Mouse (Mus musculus) thymus, postnatal 4 days (tissue): Measurements from ENCODE around the gene Sned1.
A peak's percentile ranks its signal among the peaks of the same experiment; 100 is the strongest.
"Not testable (repeated sequence)": the region's sequence is repeated elsewhere in the genome, so short reads cannot be mapped to it uniquely, and the experiment has no call there.

Experiments used
- DNase-seq: peaks from one replicate; pipeline ENCODE4 v3.0.0; 2021

Sned1 gene

DNA sequence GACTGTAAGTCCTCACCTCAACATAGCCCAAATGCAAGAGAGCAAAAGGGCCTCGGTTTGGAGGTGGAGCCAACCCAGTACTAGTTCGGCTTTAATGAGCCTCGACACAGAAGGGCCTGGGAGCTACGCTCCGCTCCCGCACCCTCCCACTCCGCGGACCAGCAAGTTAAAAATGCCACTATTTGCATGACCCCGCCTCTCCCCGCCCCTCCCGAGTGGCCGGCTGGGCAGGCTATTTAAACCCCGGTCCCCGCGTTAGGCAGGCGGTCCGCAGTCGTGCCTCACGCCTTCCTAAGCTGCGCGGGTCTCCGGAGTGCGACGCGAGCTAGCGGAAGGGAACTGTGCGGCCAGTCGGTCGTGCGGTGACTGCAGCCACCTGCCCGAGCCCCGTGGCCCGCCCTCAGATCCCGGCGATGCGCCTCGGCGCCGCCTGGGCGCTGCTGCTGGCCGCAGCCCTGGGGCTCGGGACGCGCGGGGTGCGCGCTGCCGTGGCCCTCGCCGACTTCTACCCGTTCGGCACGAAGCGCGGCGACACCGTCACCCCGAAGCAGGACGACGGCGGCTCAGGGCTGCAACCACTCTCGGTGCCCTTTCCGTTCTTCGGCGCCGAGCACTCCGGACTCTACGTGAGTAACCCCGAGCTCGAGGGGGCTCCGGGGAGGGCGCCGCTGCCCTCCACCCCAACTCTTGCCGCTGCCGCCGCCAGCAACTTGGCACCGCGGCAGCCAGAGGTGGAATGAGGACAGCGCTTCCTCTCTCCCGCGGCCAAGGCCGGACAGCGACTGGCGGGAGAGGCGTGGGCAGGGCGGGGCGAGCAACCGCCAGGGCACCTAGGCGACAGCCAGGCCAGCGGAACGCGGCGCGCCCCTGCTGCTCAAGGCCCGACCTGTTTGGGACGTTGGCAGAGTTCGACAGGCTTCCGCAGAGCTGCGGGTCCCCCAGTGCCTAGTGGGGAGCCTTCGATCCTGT is at the start of gene Sned1:
Sned1 (plus strand) TSS at position 266 of the 969 bp plus-strand sequence.
- DNase-seq, result peak; percentile 23

DNA sequence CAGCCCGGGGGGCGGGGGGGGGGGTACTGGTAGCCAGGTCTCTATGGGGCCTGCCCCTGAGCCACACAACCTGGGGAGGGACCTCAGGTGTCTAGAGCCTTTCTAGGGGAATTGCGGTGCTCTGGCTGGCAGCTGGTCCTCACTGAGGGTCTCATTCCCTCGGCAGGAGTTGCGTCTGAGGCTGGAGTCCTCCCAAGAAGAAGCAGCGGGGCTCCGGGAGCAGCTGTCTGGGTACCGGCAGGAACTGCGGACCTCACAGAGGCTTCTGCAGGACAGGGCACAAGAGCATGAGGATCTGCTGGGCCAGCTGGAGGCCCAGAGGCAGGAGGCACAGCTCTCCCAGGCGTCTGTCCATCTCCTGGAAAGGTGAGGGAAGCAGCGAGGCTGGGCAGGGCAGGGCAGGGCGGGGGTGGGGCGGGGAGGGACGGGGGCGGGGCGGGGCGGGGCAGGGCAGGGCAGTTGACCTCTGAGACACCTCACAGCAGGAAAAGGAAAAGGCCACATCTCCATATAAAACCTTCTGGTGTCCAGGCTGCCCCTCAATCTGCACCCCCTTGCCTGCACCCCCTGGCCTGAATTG is 44.8 kb upstream of the Sned1 start:
- no peak for DNase-seq

DNA sequence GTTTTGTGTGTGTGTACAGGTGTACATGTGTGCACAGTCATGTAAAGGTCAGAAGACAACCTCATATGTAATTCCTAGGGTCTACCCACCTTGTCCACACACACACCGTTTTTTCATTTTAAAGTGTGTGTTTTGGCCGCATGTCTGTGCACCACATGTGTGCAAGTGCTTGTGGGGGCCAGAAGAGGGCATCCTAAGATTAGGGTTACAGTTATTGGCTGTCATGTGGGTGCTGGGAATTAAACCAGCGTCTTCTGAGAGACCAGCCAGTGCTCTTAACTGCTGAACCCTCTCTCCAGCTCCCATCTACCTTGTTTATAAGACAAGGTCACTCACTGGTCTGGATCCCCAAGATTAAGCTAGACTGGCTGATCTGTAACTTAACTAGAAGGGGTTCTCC is 40.7 kb upstream of the Sned1 start:
- DNase-seq, result no peak

DNA sequence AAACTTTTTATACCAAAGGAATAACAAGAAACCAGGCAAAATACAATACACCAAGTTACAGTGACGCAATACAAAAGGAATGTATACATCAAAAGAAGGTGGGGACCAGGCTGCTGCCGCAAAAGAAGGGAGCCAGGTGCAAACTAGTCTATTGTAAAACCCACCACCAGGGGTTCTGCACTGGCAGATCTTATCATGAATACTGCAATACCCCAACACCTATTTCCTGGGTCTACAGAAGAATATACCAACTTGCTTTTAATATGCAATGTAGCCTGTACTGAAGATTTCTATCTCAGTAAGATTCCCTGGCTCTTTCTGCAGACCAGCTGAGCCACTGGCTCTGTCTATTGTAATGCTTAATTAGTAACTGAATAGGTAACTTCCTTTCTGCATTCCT is 38.2 kb upstream of the Sned1 start:
- DNase-seq, result not testable (repeated sequence)

DNA sequence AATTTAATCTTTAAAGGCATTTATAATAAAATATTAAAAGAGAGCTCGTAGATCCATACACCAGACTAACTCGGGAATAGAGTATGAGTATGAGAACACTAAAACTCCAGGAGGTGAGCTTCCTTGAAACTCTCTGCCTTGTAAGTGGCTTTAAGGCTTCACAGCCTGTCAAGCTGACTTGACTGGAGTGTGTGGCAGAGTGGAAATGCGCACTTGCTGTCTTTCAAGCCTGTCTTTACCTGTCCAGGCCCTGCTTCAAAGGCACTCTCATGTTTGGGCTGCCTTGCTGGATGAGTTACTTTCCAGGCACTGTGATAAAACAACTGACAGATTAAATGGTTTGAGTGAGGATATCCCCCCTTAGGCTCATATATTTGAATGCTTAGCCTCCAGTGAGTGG is 37.7 kb upstream of the Sned1 start:
- DNase-seq, result no peak

DNA sequence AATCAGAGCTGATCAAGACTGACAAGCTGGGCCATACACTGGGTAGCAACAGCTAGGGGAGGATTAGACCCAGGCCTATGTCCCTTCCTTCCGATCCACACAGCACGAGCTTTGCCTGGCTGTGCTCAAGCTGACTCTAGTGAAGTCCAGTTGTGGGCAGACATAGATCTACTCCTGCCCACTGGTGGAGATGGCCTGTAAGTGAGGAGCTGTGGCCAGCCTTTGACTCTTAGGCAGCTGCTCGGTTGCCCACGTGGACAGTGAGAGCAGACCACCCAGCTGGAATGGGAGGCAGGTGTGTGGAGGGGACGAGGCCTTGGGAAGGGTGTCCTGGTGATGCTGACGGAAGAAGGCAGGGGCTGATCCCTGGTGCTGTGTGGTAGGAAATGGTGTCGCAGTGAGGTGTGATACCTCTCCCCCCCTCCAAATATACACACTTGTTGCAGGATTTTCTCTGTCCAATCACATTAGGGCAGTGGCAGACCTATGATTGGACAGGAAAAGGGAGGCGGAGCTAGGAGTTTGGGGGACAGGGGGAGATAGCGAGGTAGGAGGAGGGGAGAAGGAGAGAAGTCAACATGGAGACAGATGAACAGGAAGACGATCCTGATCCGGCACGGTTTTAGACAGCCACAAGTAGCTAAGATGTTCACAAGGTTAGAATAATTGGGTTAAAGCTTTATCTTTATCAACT is 29.2 kb upstream of the Sned1 start:
- DNase-seq, result no peak

DNA sequence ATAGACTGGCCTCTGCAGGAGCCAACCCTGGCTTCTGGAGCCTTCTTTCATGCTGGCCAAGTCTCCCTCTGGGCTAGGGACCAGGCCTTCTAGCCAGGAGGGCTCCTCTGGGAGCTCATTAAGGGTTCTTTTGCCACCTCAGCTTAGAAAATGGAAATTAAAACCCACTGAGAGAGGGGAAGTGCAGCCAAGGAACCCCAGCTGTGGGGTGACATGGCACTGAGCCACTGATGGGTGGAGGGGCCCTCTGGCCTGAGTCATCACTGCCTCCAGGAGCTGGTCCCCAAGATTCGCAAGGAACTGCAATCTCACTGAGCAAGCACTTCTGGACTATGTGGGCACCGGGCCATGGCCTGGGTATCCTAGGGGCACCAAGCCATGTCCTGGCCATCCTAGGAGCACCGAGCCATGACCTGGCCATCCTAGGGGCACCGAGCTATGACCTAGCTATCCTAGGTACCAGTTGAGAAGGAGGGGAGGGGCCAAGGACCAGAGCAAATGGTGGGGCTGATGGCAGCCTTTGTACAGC is 28.0 kb upstream of the Sned1 start:
- DNase-seq, result no peak

DNA sequence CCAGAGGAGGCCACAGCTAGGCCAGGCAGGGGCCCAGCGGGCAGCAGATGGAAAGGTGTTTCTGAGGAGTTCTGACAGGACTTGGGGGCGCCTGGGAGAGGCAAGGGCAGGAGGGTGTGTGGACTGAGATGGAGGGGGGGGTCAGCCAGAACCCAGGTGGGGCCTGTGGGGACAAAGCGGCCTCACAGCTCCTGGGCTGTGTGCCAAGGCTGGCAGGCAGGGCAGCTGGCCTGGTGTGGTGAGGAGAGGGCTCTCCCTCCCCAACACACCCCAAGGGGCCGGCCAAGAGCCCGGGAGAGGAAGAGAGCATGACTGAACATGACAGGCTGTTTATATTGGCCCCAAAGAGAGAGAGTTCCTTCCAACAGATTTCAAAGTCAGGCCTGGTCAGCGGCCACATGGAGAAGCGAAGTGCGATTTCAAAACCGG is 25.4 kb upstream of the Sned1 start:
- no peak for DNase-seq

DNA sequence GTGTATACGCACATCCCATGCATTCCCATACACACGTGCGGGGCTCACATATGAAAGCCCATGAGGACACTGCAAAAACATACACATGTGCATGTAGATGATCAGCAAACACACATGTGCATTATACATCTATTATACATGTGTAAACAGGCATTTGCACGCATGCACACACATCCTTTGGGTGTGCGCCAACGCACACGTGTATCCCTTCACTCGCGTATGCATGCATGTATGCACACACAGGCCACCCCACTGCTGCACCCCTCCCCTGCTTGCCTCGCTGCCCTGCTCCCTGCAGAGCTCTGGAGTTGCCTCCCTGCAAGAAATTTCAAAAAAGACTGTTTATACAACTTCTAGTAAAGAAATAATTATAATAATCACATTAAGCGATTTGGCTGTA is 24.6 kb upstream of the Sned1 start:
- DNase-seq, result no peak

DNA sequence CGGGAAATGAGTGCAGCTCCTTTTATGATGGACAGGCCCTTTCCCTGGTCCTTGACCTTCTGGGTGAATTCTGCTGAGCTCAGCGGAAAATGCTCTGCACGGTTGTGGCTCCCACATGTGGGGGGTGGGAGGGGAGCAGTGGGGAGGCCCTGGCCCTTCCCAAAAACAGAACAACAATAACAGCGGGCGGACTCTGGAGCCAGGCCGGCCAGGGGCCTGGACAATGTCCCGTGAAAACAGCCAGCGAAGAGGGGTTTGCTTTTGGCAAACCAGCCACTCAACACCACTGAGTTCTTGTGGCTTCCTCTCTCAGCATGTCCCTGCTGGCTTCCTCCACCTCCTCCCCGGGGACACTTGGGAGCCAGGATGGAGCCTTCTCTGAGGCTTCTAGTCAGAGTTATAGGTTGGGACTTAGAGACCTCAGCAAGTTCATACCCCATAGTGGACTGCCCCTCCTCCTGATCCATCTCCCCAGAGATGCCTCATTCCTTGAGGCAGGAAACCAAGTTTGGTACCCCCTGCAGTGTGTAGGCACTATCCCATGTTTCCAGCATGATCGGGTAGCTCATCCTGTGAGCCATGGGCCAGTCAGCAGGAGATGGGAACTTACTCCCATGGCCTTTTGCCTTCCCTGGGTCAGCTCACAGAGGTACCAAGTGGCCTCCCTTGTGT is 24.0 kb upstream of the Sned1 start:
- DNase-seq, result no peak

DNA sequence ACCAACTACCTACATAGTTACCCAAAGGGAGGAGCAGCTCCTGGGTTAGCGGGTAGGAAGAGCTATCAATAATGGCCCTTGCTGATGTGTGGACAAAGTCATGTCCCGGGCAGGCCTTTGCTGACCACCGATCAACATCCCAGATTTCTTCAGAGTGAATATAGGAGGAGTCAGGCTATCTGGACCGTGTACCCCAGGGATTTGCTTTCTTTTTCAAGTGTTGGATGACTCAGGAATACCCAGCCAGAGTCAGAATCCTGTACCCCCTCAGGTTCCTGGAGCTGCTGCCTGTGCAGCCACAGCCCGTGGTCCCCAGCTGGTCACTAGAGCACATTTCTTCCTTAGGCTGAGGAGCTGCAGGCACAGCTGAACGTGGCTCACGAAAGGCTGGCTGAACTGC is 23.2 kb upstream of the Sned1 start:
- DNase-seq, result no peak

DNA sequence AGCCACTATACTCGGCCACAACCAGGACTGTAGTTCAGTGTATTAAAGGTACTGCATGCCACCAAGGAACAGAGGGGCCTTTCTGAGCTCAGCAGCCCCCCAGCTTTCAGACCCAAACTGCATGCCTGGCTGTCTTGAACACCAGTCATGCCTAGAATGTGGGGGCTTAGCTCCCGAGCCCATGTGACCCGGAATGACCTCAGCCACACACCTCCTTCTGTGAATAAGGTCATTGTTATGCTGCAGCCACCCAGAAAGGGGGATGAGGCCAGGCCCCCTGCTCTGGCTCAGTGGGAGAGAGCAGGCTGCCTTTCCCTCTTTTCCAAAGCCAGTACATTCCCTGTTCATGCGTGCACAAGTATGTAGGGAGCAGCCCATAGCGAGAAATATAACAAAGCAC is 21.0 kb upstream of the Sned1 start:
- DNase-seq, result no peak

DNA sequence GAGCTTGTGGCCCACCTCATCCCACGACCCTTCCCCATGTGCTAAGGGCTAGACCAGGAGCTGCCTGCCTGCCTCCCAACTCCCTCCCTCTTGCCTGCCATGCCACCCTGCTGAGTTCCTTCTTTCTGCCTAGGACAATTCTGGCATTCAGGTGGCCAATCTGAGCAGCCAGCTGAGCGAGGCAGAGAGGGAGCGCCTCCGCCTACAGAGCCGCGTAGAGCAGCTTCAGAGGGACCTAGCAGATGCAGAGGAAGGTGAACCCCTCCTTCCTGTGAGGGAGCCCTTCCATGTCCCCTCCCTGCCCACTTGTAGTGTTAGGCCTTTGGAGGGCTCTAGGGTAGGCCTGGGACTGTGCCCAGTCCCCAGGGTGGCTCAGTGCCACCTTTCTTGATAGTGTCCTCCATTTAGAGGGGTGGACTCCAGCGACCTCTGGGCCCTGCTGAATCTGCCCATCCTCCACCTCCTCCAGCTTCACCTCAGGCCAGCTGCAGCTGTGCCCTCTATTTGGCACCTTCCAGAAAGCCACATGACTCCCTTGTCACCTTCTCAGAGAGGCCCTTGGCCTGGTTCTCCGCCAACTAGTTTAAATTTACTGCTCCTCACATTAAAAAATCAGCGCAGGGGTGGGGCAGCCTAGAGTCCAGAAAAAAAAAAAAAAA is 18.7 kb upstream of the Sned1 start:
- no peak for DNase-seq

DNA sequence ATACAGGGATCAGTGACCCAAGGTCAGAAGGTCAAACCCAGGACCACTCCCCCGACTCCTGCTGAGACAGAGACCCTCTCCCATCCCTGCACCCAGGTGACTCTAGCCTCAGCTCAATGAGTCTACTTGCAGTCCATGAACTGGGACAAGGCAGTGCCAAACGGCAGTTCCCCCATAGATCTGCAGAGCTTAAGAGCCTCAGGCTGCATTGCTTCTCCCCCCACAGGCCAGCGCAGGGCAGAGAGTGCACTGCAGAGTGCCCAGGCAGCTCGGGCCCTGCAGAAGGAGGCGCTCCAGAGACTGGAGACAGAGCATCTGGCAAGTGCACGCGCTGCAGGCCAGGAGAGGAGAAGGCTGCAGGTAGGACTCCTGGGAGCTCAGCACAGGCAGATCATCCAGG is 18.1 kb upstream of the Sned1 start:
- no peak for DNase-seq

DNA sequence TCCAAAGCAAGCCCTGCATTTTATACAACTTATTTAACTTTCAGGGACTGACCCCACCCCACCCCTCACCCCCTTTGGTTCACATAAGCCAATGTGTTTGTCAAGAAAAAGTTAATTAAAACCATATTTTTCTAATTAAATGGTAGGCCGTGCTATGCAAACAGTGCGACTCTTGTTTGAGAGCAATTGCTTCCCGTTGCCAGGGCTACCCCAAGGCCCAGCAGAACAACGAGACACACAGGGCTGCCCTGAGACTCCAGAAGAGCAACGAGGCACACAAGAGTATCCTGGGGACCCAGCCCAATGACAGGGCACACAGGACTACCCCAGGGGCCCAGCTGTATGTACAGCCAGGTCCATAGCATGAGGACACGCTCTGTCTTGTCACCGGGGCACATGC is 14.9 kb upstream of the Sned1 start:
- DNase-seq, result no peak

DNA sequence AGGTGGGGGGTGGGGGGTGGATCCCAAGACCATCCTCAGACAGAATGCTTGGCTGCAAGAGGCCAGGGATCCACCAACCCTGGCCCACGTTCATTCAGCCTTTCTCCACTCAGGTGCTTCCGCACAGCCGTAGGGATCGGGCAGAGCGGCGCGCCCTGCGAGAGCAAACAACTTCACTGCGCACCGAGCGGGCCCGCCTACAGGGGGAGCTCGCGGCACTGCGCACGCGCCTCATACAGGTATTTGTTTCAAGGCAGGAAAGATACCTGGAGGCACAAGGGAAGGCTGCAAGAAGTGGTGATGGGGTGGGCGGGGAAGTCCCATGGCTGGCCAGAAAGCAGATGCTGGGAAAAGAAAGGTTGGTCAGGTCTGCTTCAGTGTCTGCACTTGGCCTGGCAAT is 11.7 kb upstream of the Sned1 start:
- peak; percentile 85 for DNase-seq

DNA sequence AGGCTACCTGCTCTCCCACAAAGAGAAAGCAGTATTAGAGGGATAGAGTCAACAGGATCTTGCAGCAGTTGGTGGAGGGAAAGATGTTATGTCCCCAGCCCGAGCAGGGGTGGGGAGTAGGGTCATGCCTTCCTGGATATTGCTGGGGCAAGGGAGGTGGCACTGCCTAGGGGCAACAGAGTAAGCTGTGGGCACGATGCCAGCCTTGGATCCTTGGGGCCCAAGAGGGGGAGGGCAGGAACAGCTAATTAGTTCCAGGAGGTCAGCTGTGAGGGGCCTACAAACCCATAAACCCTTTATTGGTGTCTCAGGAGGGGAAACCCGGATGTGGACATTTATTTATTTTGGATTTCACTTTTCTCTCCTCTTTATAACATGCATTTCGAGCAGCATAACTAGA is 10.4 kb upstream of the Sned1 start:
- DNase-seq, result no peak

DNA sequence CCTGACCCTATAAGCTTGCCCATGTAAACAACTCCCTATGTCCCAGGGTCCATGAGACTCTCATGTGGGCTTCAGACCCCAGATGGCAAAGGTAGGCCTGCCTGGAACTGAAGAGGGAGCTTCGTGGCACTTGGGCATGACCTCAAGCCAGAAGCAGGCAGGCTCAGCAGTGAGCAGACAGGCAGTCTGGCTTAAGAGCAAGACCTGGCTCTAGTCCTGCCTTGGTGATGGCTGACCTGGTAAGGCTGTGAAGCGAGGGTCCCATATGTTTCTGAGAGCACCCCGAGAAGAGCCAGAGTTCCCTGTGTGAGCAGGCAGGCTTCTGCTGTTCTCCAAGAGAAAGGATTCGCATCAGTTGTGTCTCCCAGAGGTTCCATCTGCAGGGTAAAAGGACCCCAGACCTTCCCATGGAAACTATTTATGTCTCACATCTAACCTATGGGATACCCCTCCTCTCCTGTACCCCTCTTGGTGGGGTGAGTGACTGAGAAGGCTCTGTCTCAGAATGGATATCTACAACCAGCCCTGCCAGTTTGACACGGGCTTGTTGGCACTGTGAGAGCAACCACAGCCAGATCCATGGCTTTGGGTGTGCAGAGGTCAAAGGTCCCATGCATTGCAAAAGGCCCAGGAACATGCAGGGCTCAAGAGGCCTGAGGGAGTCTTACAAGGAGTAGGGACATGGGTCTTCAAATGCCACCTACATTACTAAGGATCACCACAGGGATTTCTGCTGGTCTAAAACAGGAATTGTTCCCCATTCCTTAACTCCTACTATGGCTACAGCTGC is 9.7 kb upstream of the Sned1 start:
- no peak for DNase-seq

DNA sequence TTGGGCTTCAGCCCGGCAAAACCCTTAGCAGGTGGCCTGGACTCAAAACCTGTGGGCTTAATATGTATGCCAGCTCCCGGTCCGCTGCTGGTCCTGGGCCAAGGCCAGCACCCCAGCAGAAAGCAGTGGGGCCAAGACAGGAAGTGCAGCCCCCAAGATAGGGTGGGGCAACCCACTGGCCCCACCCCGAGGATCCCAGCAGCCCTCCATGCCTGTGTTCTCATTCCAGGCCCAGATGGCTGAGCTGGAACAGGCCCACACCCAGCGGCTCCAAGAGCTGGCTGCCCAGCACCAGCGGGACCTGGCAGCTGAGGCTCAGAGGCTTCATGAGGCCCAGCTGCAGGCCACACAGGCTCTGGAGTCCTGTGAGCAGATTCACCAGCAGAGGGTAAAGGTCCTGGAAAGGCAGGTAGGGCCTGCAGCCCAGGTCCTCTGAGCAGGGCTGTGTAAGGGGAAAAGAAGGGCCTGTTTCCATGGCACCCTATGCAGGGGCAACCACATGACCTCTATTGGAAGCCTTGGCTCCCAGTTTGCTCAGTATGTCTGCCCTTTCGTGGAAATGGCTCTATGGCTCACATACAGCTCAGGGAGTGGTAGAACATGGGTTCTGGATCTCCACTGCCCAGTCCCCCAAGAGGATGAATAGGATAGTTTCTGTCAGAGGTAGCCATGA is 8.2 kb upstream of the Sned1 start:
- no peak for DNase-seq

DNA sequence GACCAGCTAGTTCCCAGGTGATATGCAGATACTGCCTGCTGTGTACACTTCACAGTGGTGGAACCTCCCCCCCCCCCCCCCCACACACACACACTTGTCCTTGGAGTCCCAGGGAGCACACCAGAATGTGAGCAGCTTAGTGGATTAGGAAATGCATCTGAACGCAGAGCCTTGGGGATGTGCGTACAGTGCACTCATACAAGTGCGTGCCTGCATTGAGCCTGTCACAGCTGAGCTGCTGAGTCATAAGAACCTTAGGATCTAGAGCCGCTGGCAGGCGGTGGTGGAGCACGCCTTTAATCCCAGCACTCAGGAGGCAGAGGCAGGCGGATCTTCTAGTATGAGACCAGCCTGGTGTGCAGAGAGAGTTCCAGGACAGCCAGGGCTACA is 7.7 kb upstream of the Sned1 start:
- no peak for DNase-seq

DNA sequence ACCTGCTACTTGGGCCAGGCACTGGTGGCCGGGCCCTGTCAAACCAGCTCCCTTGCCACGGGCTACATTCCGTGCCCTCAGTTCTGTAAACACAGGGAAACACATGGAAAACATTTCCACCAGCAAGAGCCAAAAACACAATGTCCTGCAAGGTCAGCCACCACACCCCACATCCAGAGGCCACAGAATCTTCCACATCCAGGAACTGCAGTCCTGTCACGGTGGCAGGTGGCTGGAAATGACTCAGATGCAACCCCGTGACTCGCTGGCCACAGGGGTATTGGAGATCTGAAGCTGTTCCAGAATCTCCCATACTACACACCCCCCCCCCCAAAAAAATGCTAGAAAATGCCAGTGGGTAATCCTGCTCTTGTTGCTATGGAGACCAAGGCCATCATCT is 6.4 kb upstream of the Sned1 start:
- no peak for DNase-seq
